Mouse (Mus musculus) limb, embryonic 14.5 days (tissue): Measurements from ENCODE around the gene Ltf. TPM values are rescaled to one million over a fixed set of nuclear protein-coding genes. Genes with fewer than 3 reads are reported as not detected.
A peak's percentile ranks its signal among the peaks of the same experiment; 100 is the strongest.

Source experiments
- ATAC-seq: fragments of 200-750 bp; cut with Nextera tagmentation; 2 replicates; pipeline ENCODE4 v1.8.0; 2017; ENCODE audit warnings: low read depth, moderate number of reproducible peaks, moderate TSS enrichment; ENCODE audit not compliant: low FRiP score
- DNase-seq: peaks from one replicate; pipeline ENCODE4 v3.0.0-alpha.2; 2015; ENCODE audit warnings: low spot score
- H3K27ac ChIP-seq: fragments of 300-500 bp; sonication (generic); replicated peaks from 2 replicates; pipeline ENCODE4 v1.5.1; 2014; ENCODE audit warnings: low read depth, mild to moderate bottlenecking, low read length, moderate library complexity, mixed read lengths
- H3K27me3 ChIP-seq: fragments of 300-500 bp; sonication (generic); 2 replicates; pipeline ENCODE4 v1.6.1; 2014; ENCODE audit warnings: low read length, mixed read lengths; ENCODE audit not compliant: control insufficient read depth, insufficient read depth
- H3K36me3 ChIP-seq: fragments of 300-500 bp; sonication (generic); 2 replicates; pipeline ENCODE4 v1.6.1; 2014; ENCODE audit warnings: mild to moderate bottlenecking, low read length, moderate library complexity, mixed read lengths; ENCODE audit not compliant: control insufficient read depth, insufficient read depth
- H3K4me1 ChIP-seq: fragments of 300-500 bp; sonication (generic); 2 replicates; pipeline ENCODE4 v1.6.1; 2014; ENCODE audit warnings: antibody characterized with exemption, low read length, mixed read lengths; ENCODE audit not compliant: control insufficient read depth, insufficient read depth
- H3K4me2 ChIP-seq: fragments of 300-500 bp; sonication (generic); replicated peaks from 2 replicates; pipeline ENCODE4 v1.6.1; 2014; ENCODE audit warnings: low read depth, mild to moderate bottlenecking, low read length, moderate library complexity; ENCODE audit not compliant: severe bottlenecking
- H3K4me3 ChIP-seq: fragments of 300-500 bp; sonication (generic); replicated peaks from 2 replicates; pipeline ENCODE4 v1.5.1; 2014; ENCODE audit warnings: low read length
- H3K9ac ChIP-seq: fragments of 300-500 bp; sonication (generic); 2 replicates; pipeline ENCODE4 v1.6.1; 2014; ENCODE audit warnings: mild to moderate bottlenecking, low read depth, low read length, moderate library complexity; ENCODE audit not compliant: severe bottlenecking
- H3K9me3 ChIP-seq: fragments of 300-500 bp; sonication (generic); 2 replicates; pipeline ENCODE4 v1.6.1; 2016; ENCODE audit warnings: low read length; ENCODE audit not compliant: control insufficient read depth
- POLR2A ChIP-seq: fragments of 200-500 bp; IDR thresholded peaks from 2 replicates; pipeline ENCODE4 v1.8.0; 2012; ENCODE audit warnings: inconsistent platforms, mild to moderate bottlenecking, moderate library complexity, borderline replicate concordance; ENCODE audit not compliant: insufficient read depth, insufficient read length; ENCODE audit errors: extremely low read depth
- WGBS: fragments of 180-500 bp; shearing (Covaris S2); extraction: QIAGEN DNeasy Blood & Tissue Kit; methylation state at CpG from one replicate; pipeline ENCODE4 v1.1.7; 2014; 5-methylcytosine and 5-hydroxymethylcytosine counted together
- polyA plus RNA-seq, 2 experiments: library from polyadenylated mRNA; depleted of rRNA in 1 of 2; stranded (reverse) in 1 of 2; unstranded in 1 of 2; fragments of >200 nt; fragmentation: Nextera tagmentation in 1 of 2; extraction: Ambion mirVana in 1 of 2; gene quantifications; 2 replicates each; pipeline versions ENCODE4 v1.2.1 to v1.2.3; 2012 to 2014

Gene Ltf
- polyA plus RNA-seq, 2 experiments: 0.44 to 1.4 TPM

- no peak for TF ChIP-seq POLR2A
These were observed 40.0 kb downstream of the Ltf start for GRCm38 (mm10) chr9:111058943-111059556.

DNA sequence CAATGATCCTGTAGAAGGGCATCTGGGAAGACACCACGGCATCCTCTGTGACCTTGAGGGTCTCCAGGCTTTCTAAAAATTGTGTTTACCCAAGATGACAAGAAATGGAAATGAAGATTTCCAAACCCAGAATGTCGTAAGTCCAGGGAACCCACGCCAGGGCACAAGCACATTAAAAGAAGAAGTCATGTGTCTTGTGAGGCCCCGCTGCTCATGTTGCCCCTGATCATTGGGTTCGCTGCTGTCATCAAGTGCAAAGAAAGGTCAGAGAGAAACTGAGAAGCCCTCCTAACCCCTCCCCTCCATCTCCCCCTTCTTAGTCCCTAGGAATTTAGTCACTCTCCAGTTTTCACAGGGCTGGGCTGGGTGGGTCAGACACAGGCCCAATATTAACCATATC, 43.8 kb downstream of the Ltf start:
- Histone ChIP-seq H3K27ac (no peak overlapping the region), H3K9ac (no peak overlapping the region), H3K4me3 (no peak overlapping the region), H3K4me1 (no peaks in the 10 kb centered on the region), H3K4me2 (no peak overlapping the region), H3K27me3 (no peaks in the 10 kb centered on the region), H3K36me3 (no peaks in the 10 kb centered on the region), H3K9me3 (no peaks in the 10 kb centered on the region)
- ATAC-seq (no peak), DNase-seq (no peak)
- TF ChIP-seq POLR2A: no peak
- WGBS: 72% methylated on average over 5 of the region's 5 CpGs

More at GRCm38 (mm10) chr9:111058943-111059556, 40.0 kb downstream of the Ltf start:
- Histone ChIP-seq H3K4me1 (peaks cover 7% of the 10 kb centered on the region; the same call in 1 of the 2 replicates), H3K9ac (no peak overlapping the region), H3K4me3 (no peak overlapping the region), H3K36me3 (no peaks in the 10 kb centered on the region), H3K27ac (no peak overlapping the region), H3K9me3 (no peaks in the 10 kb centered on the region), H3K27me3 (no peaks in the 10 kb centered on the region), H3K4me2 (no peak overlapping the region)
- ATAC-seq (no peak), DNase-seq (no peak)
- WGBS: 69% methylated on average over 10 of the region's 10 CpGs

DNA sequence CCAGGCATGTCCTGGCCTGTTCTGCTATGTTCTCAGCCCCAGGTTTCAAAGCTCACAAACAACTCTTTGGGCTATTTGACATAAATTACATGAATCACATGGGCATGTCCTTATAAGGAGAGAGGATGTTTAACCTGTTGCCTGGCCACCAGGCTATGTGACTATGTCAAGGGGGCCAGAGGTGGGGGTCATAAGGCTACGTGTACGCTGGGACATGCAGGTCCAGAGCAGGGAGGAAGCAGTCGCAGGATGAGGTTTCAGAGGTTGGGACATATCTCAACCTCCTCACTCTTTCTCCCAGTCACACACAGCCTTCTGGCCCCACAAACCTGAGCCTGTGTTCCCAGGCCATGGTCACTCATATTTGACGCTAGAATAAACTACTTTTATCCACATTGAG, 48.0 kb downstream of the Ltf start:
- no peak for TF ChIP-seq POLR2A
- Histone ChIP-seq H3K4me2 (no peak overlapping the region), H3K27ac (no peak overlapping the region)

DNA sequence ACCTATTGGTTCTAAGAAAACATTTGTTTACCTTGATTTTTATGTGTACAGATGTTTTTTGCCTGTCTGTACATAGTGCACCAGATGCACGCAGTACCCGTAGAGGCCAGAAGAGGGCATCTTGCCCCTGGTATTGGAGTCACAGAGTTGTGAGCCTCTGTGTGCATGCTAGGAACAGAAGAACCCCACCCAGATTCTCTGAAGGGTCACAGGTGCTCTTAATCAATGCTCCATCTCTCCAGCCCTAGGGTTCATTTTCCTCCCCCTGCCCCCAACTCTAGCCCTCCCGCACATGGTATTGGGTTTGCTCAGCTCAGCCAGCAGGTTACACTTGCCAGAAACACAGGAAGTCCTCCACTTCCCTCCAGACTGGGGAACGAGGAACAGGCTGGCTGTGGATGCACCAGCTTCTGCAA, 51.5 kb downstream of the Ltf start:
- WGBS: 25% methylated on average over 4 of the region's 4 CpGs
- no peak for ATAC-seq
- no peak overlapping the region for H3K4me3 ChIP-seq
- no peaks in the 10 kb centered on the region for H3K36me3 ChIP-seq
- H3K9ac ChIP-seq: no peak overlapping the region
- H3K4me2 ChIP-seq: no peak overlapping the region
- DNase-seq: peak; percentile 51
- peaks cover 4% of the 10 kb centered on the region; the same call in 1 of the 2 replicates for H3K4me1 ChIP-seq
- TF ChIP-seq POLR2A: no peak
- H3K9me3 ChIP-seq: peaks cover 8% of the 10 kb centered on the region; the same call in 1 of the 2 replicates
- no peaks in the 10 kb centered on the region for H3K27me3 ChIP-seq
- H3K27ac ChIP-seq: no peak overlapping the region

More for the DNA sequence above, 48.0 kb downstream of the Ltf start:
- H3K27me3 ChIP-seq: no peaks in the 10 kb centered on the region
- H3K9me3 ChIP-seq: no peaks in the 10 kb centered on the region
- no peak for ATAC-seq
- H3K9ac ChIP-seq: no peak overlapping the region
- H3K4me1 ChIP-seq: peaks cover 1% of the 10 kb centered on the region; the same call in 1 of the 2 replicates
- DNase-seq: no peak
- H3K36me3 ChIP-seq: no peaks in the 10 kb centered on the region
- H3K4me3 ChIP-seq: no peak overlapping the region
- 83% methylated on average over 4 of the region's 4 CpGs for WGBS

DNA sequence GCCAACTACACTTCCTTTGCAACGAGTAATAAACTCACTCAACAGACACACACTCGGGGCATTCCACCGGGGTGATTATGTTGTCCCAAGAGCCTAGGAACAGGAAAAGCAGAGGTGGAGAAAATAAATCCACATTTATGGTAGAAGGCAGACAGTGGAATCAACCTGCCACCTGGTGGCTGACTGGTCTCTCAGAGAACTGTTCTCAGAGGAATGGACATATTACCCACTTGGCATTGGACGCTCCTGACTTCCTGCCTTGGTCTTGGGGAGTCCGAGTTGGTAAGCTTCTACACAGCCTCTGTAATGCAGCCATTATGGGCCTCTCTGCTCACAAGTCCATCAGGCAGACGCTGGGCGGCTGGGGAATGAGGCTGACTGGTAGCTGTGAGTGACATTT, 53.1 kb downstream of the Ltf start:
- 43% methylated on average over 7 of the region's 7 CpGs for WGBS

More for the DNA sequence above, 53.1 kb downstream of the Ltf start:
- Histone ChIP-seq H3K27ac (no peak overlapping the region), H3K9ac (no peak overlapping the region), H3K4me1 (peaks cover 4% of the 10 kb centered on the region; the same call in 1 of the 2 replicates), H3K9me3 (peaks cover 8% of the 10 kb centered on the region; the same call in 1 of the 2 replicates), H3K27me3 (no peaks in the 10 kb centered on the region), H3K4me3 (no peak overlapping the region), H3K4me2 (no peak overlapping the region), H3K36me3 (no peaks in the 10 kb centered on the region)
- ATAC-seq: no peak
- no peak for TF ChIP-seq POLR2A
- DNase-seq: peak; percentile 57
